Mouse (Mus musculus) retina, postnatal 7 days (tissue): ENCODE results near the gene Gm11127.
A peak's percentile ranks its signal among the peaks of the same experiment; 100 is the strongest.
"Not testable (repeated sequence)": the region's sequence is repeated elsewhere in the genome, so short reads cannot be mapped to it uniquely, and the experiment has no call there.

ENCODE experiments used
- DNase-seq: peaks from one replicate; pipeline ENCODE4 v3.0.0-alpha.2; 2012; ENCODE audit warnings: low read depth, low spot score

Gm11127 gene

GRCm38 (mm10) chr17:36031583-36032331 lies 26.4 kb downstream of the Gm11127 start:
- DNase-seq = peak; percentile 14

DNA sequence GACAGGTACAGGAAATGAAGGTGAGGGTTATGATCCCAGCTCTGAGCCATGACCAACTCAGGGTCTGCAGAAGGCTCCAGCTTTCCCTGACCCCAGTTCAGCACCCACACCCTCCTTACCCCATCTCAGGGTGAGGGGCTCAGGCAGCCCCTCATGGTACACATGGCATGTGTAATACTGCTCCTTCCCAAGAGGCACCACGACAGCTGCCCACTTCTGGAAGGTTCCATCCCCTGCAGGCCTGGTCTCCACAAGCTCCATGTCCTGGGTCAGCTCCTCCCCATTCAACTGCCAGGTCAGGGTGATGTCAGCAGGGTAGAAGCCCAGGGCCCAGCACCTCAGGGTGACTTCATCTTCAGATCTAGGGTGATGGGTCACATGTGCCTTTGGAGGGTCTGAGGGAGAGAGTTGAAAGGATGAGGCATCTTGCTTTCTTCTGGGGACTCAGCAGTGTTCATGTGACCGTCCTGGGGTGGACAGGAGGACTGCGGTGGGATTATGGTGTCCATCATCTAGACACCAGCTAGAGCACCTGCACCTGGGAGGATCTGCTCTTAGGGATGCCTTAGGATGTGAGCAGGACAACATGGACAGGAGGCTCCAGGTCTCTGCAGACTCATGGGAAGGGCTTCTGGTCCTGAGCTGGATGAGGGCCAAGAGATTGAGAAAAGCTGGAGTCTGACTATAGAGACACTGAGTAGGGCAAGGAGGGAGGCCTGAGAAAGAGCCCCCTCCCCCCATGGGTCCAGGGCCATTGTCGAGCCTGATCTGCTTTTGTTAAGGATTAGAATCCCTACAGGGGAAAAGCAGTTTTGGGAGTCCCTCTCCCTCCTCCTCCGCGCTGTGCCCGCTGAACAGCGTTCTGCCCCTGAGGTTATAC lies 27.2 kb downstream of the Gm11127 start:
- not testable (repeated sequence) for DNase-seq

- DNase-seq = not testable (repeated sequence)
These were observed 28.0 kb downstream of the Gm11127 start for GRCm38 (mm10) chr17:36030046-36030702.

GRCm38 (mm10) chr17:36028879-36029619 lies 29.1 kb downstream of the Gm11127 start:
- no peak for DNase-seq

DNA sequence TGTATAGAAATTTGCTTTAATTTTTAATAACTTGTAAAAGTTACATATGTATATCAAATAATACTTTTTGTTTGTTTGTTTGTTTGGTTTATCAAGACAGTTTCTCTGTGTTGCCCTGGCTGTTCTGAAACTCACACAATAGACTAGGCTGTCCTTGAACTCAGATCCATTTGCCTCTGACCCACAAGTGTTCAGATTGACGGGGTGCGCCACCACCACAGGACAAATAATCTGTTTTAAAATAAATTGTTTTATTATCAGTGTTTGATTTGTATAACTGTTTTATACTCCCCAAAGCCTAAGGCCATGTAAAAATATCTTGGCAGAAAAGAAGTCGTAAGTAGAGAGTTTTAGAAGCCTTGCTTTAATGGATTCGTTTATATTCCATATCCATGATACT lies 30.5 kb downstream of the Gm11127 start:
- no peak for DNase-seq

GRCm38 (mm10) chr17:36025901-36026300 lies 32.3 kb downstream of the Gm11127 start:
- DNase-seq = no peak

DNA sequence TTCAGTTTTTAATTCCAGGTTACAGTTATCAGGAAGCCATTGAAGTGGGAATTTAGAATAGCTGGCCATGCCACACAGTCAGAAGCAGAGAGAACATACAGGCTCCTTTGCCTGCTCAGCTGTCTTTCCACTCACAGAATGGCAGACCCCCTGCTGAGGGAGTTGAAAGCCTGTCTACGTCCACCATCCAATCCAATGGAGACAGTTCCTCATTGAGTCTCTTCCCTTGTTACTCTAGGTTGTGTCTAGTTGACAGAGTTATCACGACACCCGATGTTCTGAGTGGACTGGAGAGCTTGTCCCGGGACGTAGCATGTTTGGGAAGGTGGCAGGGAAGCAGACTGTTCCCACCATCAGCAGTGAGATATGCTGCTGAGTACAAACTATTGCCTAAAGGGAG lies 33.0 kb downstream of the Gm11127 start:
- DNase-seq = no peak

GRCm38 (mm10) chr17:36023710-36024654 lies 34.2 kb downstream of the Gm11127 start:
- no peak for DNase-seq

GRCm38 (mm10) chr17:36022922-36023321 lies 35.2 kb downstream of the Gm11127 start:
- DNase-seq = no peak

DNA sequence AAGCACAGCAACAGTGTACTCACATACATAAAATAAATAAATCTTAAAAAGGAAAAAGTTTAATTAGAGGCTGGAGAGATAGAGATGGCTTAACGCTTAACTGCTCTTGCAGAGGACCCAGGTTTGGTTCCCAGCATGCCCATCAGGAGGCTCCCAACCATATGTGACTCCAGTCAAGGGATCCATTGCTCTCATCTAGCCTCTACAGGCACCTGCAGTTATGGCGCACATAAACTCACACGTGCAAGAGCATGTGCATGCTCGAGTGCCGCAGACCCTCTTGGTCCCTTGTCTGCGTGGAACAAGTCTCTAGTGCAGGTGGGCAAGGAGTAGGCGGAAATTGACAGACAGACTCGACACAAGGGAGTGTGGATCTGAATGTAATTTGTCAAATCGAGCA lies 36.1 kb downstream of the Gm11127 start:
- DNase-seq = no peak

DNA sequence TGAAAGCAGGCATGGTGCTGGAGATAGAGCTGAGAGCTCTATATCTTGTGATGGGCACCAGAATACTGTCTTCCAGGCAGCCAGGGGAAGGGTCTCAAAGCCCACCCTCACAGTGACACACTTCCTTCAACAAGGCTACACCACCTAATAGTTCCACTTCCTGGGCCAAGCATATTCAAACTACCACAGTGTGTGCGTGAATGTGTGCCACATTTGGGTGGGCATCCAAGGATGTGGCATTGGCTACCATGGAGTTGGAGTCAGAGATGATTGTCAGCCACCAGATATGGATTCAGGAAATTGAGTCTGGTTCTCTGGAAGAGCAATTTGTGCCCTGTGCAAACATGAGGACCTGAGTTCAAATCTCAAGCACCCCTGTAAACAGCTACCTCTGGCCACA lies 36.9 kb downstream of the Gm11127 start:
- no peak for DNase-seq

- DNase-seq = no peak
These were observed 37.7 kb downstream of the Gm11127 start, which contains the start of gene H2-T24 for GRCm38 (mm10) chr17:36020191-36021073. TSS of gene H2-T24 (minus strand) at chr17:36020560.

DNA sequence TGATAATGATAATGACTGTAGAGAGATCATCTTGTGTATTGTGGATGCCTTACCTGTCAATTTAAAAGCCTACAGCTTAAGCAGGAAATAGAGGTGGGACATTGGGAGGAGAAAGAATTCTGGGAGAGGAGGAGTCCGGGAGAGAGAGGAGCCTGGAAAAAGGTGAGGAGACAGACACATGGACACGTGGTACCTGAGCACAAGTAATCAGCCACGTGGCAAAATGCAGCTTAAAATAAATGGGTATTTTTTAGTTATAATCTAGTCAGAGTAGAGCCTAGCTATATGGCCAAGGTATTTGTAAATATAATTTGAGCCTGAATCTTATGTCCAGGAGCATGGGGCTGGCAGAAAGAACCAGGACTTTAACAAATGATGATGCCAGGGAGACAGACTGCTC lies 38.7 kb downstream of the Gm11127 start:
- no peak for DNase-seq

DNA sequence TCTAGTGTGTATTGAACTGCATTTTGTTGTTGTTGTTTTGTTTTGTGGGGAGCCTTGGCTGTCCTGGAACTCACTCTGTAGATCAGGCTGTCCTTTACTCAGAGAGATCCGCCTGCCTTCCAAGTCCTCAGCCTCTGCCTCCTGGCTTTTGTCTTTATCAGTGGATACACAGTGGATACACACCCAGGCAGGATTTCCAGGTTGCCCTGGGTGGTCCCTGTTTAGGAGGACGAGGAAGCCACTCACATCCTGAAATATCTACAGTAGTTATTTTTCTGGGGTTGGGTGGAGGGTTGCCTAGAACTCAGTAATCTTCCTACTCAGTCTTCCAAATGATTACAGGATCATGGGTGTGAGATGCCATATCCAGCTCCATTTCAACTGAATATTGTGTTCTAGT lies 39.2 kb downstream of the Gm11127 start:
- no peak for DNase-seq

DNA sequence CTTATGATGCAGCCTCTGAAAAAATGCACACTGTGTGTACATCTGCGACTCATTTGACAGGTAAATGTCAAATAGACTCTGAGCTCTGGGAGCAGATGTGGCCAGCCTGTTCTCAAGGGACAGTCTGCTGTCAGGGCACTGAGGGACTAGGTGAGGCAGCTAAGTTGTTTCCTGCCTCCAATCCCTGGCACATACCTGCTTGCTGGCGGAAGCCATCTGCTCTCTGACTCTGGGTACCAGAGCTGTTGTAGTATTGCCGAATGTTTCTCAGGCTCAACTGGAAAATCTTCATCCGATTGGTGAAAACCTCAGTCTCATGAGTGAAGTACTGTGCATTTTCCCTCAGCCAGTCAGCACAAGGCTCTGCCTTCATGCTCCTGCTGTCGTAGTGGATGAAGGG lies 41.1 kb downstream of the Gm11127 start:
- DNase-seq = no peak

DNA sequence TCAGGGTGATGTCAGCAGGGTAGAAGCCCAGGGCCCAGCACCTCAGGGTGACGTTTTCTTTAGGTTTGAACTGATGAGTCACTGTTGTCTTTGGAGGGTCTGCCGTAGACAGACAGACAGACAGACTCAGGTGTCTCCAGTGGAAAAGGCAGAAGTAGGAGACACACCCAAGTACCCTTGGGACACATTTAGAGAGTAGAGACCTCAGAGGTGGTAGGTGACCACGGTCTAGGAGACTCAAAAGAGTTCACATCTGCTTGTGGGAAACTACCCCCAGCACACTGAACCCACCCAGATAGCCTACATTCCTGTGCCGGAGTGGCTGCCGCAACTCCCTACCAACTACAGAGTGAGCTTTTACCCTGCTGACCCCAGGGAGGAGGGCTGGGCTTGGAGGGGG lies 43.2 kb downstream of the Gm11127 start:
- no peak for DNase-seq
